Mouse (Mus musculus) liver, adult 2 months (tissue): ENCODE data around the gene Trappc2l. TPM values are rescaled to one million over a fixed set of nuclear protein-coding genes. Genes with fewer than 3 reads are reported as not detected.
A peak's percentile ranks its signal among the peaks of the same experiment; 100 is the strongest.

Source experiments
- DNase-seq: peaks from one replicate; pipeline ENCODE4 v3.0.0-alpha.2; 2011; ENCODE audit warnings: low read depth, low spot score; ENCODE audit errors: extremely low read depth
- H3K27ac ChIP-seq: fragments of 200-500 bp; replicated peaks from 2 replicates; pipeline ENCODE4 v1.5.1; 2012; ENCODE audit warnings: low read depth, mild to moderate bottlenecking, control low read depth, inconsistent platforms, low read length; ENCODE audit not compliant: insufficient read depth
- H3K27me3 ChIP-seq: fragments of 200-500 bp; 2 replicates; pipeline ENCODE4 v1.6.1; 2012; ENCODE audit warnings: mild to moderate bottlenecking, moderate library complexity, low read length, inconsistent platforms; ENCODE audit not compliant: control insufficient read depth, insufficient read depth
- H3K36me3 ChIP-seq: fragments of 200-500 bp; 2 replicates; pipeline ENCODE4 v1.6.1; 2012; ENCODE audit warnings: low read length, inconsistent platforms; ENCODE audit not compliant: control insufficient read depth, insufficient read depth
- H3K4me1 ChIP-seq: fragments of 200-500 bp; 2 replicates; pipeline ENCODE4 v1.6.1; 2011; ENCODE audit warnings: low read length; ENCODE audit not compliant: control insufficient read depth, insufficient read depth
- H3K4me3 ChIP-seq: fragments of 200-500 bp; 2 replicates; pipeline ENCODE4 v1.5.1; 2011; ENCODE audit warnings: low read depth, mild to moderate bottlenecking, control low read depth, low read length, moderate library complexity; ENCODE audit not compliant: insufficient read depth
- H3K79me2 ChIP-seq: fragments of 200-500 bp; 2 replicates; pipeline ENCODE4 v1.6.1; 2012; ENCODE audit warnings: inconsistent platforms, mild to moderate bottlenecking, low read length, moderate library complexity; ENCODE audit not compliant: control insufficient read depth, insufficient read depth
- H3K9ac ChIP-seq: fragments of 200-500 bp; 2 replicates; pipeline ENCODE4 v1.6.1; 2012; ENCODE audit warnings: low read depth, mild to moderate bottlenecking, control low read depth, inconsistent platforms, low read length
- CTCF ChIP-seq: fragments of 200-500 bp; IDR thresholded peaks from 2 replicates; pipeline ENCODE4 v1.5.1; 2011; ENCODE audit warnings: low read depth, low read length, control low read depth
- POLR2A ChIP-seq: fragments of 200-500 bp; IDR thresholded peaks from 2 replicates; pipeline ENCODE4 v1.6.1; 2011; ENCODE audit warnings: low read length, control low read depth; ENCODE audit not compliant: insufficient read depth; ENCODE audit errors: extremely low read depth
- WGBS: fragments of 180-500 bp; shearing (Covaris S2); methylation state at CpG from one replicate; pipeline ENCODE4 v1.1.7; 2018; 5-methylcytosine and 5-hydroxymethylcytosine counted together
- polyA plus RNA-seq: library from polyadenylated mRNA; depleted of rRNA; stranded (reverse); fragments of >200 nt; gene quantifications from 2 replicates; pipeline ENCODE4 v1.2.3, GENCODE M21; 2012; rRNA removed
- total RNA-seq: library from RNA; depleted of rRNA; stranded (reverse); fragments of >200 nt; gene quantifications from 2 replicates; pipeline ENCODE4 v1.2.3, GENCODE M21; 2014; rRNA removed

The Trappc2l gene
- total RNA-seq: 7.4 and 14.5 TPM in 2 replicates
- polyA plus RNA-seq: 74.7 and 101 TPM in 2 replicates

DNA sequence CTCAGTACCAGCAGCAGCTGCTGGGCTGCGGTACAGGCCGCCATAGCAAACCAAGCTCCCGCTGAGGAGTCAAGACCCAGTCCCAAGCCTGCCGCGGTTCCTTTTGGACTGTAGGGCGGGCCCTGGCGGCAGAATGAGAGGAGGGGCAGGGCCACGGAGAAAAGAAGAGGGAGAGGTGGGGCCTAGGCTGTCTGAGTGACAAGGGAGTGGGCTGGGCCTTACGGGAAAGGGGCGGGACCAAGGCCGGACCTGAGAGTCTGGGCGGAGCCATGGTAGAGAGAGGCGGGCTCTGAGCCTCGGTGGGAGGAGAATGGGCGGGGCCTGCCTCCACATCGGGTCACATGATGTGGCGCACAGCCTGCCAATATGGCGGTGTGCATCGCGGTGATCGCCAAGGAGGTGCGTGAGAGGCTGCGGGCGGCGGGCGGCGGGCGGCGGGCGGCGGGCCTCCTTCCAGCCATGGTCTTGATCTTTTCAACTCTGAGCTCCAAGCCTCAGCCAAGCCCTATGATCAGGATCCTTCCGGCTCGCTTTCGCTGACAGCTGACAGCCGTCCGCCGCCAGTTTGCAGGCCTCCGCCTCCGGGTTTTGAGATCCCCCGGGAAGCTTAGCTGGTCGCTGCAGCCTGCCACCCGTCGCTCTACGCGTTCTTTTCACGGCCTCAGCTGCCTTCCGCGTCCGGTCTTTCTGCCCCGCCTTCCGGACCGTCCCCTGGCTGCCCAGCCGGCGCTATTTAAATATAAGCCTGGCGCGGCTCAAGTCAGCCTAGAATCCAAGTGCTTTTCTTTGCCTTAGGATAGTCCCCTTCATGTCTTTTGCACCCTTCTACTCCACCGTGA lies at the start of gene Trappc2l, which contains the start of gene Galns:
Trappc2l (plus strand) TSS at position 346 of the 839 bp plus-strand sequence.
Galns (minus strand) TSS at position 169 of the 839 bp plus-strand sequence.
- Histone ChIP-seq H3K4me1 (peaks cover 10% of the 10 kb centered on the region), H3K79me2 (no peaks in the 10 kb centered on the region), H3K27me3 (no peaks in the 10 kb centered on the region), H3K27ac (peak within 1 kb of the TSS; percentile 63), H3K9ac (peak within 1 kb of the TSS; percentile 81), H3K4me3 (peak within 1 kb of the TSS; percentile 76), H3K36me3 (no peaks in the 10 kb centered on the region)
- under 1% methylated on average over 57 of the region's 57 CpGs for WGBS
- peak; percentile 90 for DNase-seq
- TF ChIP-seq POLR2A: peak; percentile 63; the same call in 1 of the 2 replicates
- peak; percentile 37 for TF ChIP-seq CTCF

DNA sequence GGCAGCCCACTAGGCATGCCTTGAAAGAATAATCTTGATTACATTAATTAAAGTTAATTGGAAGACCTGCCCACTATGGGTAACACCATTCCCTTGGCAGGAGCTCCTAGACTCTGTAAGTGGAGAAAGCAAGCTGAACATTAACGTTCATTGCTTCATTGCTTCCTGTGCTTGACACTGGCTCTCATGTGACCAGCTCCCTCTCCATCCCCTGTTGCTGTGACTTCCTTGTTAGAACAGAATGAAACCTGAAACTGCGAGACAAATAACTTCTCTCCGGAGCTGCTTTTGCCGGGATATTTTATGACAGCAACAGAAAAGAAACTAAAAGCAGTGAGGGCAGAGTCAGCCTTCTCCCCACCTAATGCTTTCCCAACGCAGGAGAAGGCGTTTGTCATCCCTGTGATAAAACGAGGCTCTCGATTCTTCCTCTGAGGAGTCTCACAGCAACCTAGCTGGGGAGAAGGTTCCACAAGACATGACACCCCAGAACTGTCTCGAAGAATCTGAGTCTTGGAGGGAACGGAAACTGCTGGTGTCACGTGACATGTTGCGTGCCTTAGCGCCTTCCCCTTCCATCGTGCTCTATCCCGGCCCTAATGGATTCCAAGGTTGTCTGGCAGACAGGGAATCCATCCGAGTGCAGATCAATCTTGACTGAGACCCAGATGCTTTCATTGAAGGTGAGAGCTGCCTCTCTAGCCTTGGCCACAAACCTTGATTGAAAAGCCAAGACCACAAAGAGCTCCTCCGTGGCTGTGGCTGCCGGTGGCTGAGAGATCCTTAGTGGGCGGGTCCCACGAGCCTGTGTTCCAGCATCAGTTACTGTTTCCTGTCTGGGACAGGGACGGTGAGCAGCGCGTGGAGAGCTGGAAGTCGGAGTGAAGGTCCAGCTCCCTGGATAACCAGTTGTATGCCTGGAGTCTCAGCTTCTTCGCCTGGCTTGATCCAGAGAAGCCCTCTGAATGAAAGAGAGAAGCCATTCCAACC lies 46.8 kb upstream of the Trappc2l start:
- WGBS: 85% methylated on average over 25 of the region's 25 CpGs
- no peak overlapping the region for H3K9ac ChIP-seq
- H3K4me1 ChIP-seq: 0 out of 2 replicates have a peak, but pooled peaks cover 8% of the 10 kb centered on the region
- H3K79me2 ChIP-seq: no peaks in the 10 kb centered on the region
- no peaks in the 10 kb centered on the region for H3K36me3 ChIP-seq
- H3K27me3 ChIP-seq: no peaks in the 10 kb centered on the region
- TF ChIP-seq CTCF (no peak), POLR2A (no peak)
- peak overlapping the region; percentile 36; the same call in 1 of the 2 replicates for H3K27ac ChIP-seq
- H3K4me3 ChIP-seq: no peak overlapping the region; the same call in 1 of the 2 replicates
- no peak for DNase-seq

DNA sequence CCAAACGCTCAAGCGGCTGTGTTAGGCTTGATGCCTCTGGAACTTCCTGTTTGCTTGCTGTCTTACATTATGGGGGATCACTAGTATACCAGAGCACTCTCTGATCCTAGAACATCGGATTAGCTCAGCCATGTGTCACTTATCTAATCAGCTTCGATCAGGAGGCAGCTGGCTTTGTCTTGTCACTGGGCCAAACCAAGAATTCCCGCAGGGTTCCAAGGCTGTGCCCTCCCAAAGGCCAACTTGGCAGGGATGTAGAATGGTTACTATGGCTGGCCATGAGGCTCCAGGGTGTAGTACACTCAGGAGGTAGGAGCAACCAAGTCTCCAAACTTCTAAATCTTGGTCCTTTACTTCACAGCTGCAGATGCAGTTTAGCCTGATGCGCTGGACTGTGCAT lies 44.7 kb upstream of the Trappc2l start:
- WGBS: 26% methylated on average over 6 of the region's 6 CpGs
- no peak overlapping the region for H3K4me3 ChIP-seq
- H3K27me3 ChIP-seq: no peaks in the 10 kb centered on the region
- no peaks in the 10 kb centered on the region for H3K36me3 ChIP-seq
- 0 out of 2 replicates have a peak, but pooled peaks cover 8% of the 10 kb centered on the region for H3K4me1 ChIP-seq
- TF ChIP-seq CTCF (no peak), POLR2A (no peak)
- H3K79me2 ChIP-seq: no peaks in the 10 kb centered on the region
- no peak overlapping the region for H3K9ac ChIP-seq
- H3K27ac ChIP-seq: peak overlapping the region; percentile 73
- DNase-seq: peak; percentile 53

DNA sequence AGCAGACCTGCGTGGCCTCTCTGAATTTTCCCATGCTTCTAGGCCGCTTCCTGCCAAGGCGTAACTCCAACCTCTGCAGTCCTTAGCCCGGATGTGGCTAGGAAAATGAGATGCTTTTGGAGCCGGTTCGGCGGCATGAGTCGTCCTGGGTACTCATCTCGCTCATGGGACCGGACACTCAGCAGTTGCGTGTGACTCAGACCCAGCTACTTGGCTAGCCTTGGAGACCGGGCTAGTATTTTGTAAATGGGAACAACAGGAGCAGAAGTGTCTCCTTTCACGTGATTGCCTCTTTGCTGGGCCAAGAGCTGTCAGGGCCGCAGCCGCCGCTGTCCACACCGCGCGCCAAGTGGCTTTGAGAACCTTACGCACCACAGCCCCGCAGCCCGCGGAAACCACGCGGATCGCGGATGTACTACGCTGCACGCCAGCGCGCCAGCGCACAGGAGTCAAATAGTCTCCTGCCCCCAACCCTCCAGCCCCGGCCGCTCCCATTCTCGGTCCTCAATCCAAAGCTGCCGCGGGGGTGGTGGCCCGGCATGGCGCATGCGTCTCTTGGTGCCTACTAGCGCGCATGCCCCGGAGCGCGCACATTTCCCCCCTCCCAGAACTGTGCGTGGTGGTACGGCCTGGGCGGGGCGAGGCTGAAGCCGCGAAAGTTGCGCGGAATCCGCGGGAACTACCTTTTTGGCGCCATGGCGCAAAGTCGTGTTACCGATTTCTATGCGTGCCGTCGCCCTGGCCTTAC lies 43.9 kb upstream of the Trappc2l start, which contains the start of gene Cdt1:
Cdt1 (plus strand) TSS at position 655 of the 748 bp plus-strand sequence.
- H3K4me1 ChIP-seq: 0 out of 2 replicates have a peak, but pooled peaks cover 8% of the 10 kb centered on the region
- peak within 1 kb of the TSS; percentile 73 for H3K27ac ChIP-seq
- peak within 1 kb of the TSS; percentile 69 for H3K4me3 ChIP-seq
- peak within 1 kb of the TSS; percentile 91 for H3K9ac ChIP-seq
- H3K27me3 ChIP-seq: no peaks in the 10 kb centered on the region
- H3K79me2 ChIP-seq: no peaks in the 10 kb centered on the region
- peak; percentile 78 for DNase-seq
- TF ChIP-seq CTCF: no peak
- peak; percentile 32; the same call in 1 of the 2 replicates for TF ChIP-seq POLR2A
- WGBS: under 1% methylated on average over 62 of the region's 62 CpGs
- no peaks in the 10 kb centered on the region for H3K36me3 ChIP-seq

DNA sequence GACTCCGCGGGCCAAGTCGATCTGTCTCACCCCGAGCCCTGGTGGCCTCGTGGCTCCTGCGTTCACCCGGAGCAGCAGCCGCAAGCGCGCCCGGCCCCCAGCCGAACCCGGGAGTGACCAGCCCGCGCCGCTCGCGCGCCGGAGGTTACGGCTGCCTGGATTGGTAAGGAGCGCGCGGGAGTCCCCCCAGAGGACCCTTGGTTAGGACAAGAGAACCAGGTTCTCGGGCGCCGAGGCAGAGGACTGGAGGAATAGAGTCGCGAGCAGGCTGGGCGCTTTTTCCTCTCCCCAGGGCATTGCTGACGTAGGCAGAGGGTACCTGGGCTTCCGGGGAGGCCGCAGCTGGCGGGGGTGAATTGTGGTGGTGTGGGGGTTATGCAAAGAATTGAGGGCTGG lies 43.3 kb upstream of the Trappc2l start:
- no peak for DNase-seq
- Histone ChIP-seq H3K27me3 (no peaks in the 10 kb centered on the region), H3K4me3 (peak overlapping the region; percentile 69), H3K27ac (peak overlapping the region; percentile 10; the same call in 1 of the 2 replicates), H3K79me2 (no peaks in the 10 kb centered on the region), H3K36me3 (no peaks in the 10 kb centered on the region), H3K4me1 (0 out of 2 replicates have a peak, but pooled peaks cover 8% of the 10 kb centered on the region), H3K9ac (peak overlapping the region; percentile 91)
- 1% methylated on average over 34 of the region's 34 CpGs for WGBS
- TF ChIP-seq CTCF (no peak), POLR2A (no peak)
